Mouse (Mus musculus): ENCODE data around the gene Ube2q2. TPM values are rescaled to one million over a fixed set of nuclear protein-coding genes. Genes with fewer than 3 reads are reported as not detected.

Ube2q2 gene
- polyA plus RNA-seq, 1 experiment: 4.0 TPM

DNA sequence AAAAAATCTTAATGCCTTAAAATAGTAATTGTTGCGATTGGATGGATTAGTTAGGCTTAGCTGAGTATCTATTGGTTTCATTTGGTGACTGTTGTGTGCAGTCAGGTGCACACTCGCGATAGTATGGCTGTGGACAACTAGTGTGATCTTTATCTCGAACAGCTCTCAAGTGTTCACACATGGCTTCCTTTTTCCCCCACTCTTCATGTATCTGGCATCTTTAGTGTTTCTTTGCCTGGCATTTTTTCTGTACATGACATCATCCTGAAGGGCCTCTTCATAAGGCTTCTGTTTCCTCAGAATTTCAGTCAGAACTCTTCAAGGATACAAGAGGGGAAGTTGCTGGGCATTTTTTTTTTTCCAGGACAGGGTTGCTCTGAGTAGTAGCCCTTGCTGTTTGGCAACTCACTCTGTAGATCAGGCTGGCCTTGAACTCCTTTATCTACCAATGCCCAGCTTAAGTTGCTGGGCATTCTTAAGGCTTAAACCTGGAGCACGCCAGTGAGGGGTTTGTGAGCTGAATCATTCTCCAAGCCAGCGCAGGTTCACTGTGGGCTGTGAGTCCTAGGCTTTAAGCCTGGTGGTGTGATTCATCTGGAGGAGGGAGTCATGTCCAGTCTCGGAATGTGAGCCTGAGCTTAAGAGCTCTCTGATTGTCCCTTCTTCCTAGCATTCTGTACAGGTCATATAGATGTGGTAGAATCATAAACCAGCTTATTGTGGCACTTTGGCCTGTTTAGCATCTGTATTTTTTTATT, 22.2 kb downstream of the Ube2q2 start:
- DNase-seq (ENCODE audit: low read depth, low spot score): no peak
- 85% methylated on average over 7 of the region's 7 CpGs for WGBS

DNA sequence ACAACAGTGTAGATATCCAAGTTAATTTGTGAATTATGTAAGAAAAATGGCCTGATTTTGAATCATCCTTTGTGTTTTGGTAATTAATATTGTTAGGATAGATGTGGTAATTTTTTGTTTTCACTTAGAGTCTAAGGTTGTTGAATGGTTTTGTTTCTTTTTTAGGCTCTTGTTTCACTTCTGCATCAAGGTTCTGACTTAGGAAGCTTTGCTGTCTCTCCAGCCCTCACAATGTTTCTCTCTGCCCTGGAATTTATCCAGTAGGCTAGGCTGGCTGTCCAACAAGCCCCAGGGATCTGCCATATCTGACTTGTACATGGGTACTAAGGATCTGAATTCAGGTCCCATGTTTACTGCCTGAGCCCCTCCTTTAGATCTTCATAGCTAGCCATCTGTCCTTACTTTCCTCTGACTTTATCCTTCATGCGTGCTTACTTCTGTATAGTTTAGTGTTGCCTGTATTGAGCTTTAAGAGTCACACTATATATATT, 23.6 kb downstream of the Ube2q2 start:
- WGBS: 94% methylated on average over 1 of the region's 1 CpGs

DNA sequence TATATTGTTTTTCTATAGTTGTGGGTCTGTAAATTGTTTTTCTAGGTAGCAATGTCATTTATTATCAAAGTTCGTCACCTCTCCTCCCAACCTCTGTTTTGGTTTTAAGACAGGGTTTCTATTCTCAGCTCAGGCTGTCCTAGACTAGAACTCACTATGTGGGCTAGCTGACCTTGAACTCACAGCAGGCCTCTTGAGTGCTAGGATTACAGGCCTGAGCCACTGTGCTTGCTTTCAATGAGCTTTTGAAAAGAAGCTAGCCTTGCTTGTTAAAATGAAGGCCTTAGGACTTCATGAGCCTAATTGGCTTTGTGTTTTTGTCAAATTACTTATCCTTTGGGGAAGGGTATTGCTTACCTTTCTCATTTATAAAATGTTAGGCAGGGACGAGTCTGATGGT, 25.6 kb downstream of the Ube2q2 start:
- 91% methylated on average over 2 of the region's 2 CpGs for WGBS
- DNase-seq (ENCODE audit: low read depth, low spot score): no peak

More for the DNA sequence above, 23.6 kb downstream of the Ube2q2 start:
- no peak for DNase-seq (ENCODE audit: low read depth, low spot score)

DNA sequence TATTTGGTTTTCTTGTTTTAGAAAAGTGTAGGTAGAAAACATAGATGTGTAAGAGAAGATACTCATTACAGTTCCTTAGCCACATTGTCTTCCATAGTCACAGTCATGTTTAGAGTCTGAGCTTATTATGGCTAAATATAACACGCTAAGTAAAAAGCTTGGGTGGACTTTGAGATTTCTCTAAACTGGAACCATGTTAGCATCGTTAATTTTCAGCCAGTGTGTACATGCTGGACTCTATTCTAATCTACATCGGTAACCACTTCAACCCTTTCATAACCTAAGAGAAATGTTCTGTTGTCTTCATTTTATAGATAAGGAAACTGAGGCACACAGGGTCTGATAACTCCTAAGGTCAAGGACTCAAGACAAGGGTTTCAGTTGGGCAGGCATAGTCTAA, 47.2 kb downstream of the Ube2q2 start:
- 86% methylated on average over 3 of the region's 3 CpGs for WGBS
- no peak for DNase-seq (ENCODE audit: low read depth, low spot score)

DNA sequence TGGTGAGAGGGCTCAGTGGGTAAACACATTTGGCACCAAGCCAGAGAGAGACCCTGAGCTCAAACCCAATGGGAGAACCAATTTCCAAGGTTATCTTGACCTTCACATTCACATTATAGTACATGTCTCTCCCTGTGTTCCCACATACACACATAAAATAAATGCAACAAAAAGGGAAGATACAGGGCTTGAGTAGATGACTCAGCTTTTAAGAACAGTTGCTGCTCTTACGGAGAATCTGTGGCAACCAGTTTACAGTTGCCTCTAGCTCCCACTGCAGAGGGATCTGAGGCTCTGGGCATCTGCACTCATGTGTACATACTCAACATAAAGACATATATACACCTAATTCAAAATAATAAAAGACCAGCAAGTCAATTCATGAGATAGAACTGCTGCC, 49.6 kb downstream of the Ube2q2 start:
- no peak for DNase-seq (ENCODE audit: low read depth, low spot score)
- 85% methylated on average over 1 of the region's 1 CpGs for WGBS

DNA sequence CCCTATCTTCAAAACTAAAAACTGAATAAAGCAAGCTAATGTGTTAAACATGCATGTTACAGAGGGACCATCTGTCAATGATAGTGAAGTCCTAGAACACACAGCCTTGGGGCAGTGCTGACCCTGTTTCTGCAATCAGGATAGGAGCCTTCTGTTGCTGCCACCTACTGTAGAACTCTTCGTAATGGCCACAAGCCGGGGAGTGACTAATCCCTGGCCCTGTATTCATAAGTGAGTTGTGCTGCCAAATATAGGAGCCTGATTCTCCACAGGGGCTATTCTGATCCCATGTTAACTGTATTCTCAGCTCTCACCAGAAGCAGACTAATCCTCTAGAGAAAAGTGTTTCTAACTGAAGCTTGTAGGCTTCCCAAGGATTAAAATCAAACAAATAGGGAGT, 50.7 kb downstream of the Ube2q2 start:
- no peak for DNase-seq (ENCODE audit: low read depth, low spot score)
- 65% methylated on average over 2 of the region's 2 CpGs for WGBS

DNA sequence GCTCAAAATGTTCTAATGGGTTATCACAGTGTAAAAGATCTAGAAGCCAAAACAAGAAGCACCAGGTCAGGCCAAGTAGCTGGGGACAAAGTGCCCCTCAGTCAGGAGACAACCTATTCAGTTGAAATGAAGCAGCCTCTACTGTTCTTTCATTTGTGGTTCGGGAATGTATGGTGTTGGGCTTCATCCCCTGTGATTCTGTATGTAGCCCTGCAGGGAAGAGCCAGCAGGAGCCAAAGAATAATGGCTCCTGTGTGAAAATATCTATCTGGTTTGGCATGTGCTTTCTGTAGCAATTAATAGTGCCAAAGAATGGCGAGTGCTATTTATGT, 59.8 kb downstream of the Ube2q2 start:
- DNase-seq (ENCODE audit: low read depth, low spot score): no peak
- WGBS: 1% methylated on average over 2 of the region's 2 CpGs

DNA sequence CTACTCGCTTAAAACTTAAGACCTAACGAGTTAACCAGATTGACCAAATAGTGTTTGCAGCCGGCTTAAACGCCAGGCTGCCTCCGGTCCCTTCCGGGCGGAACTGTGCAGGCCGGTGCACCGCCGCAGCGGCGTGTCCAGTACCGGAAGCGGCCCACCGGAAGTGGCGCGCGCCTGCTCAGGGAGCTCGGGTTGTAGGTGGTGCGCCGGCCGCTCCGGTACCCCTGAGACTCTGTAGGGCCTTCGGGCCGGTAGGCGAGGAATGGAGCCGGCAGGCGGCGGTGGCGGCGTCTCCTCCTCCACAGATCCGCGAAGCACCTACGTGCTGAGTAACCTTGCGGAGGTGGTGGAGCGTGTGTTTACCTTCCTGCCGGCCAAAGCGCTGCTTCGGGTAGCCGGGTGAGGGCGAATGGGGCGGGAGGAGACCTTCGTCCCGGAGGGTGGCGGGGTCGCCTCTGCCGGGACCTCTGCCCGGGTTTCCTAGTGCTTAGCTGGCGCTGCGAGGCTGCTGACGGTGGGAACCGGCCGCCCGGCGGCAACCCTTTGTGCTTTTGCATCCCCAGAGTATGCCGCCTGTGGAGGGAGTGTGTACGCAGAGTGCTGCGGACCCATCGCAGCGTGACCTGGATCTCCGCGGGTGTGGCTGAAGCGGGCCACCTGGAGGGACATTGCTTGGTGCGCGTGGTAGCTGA, 60.3 kb downstream of the Ube2q2 start, which contains the start of gene Fbxo22:
Gene Fbxo22 (plus strand): TSS at position 136 of the 692 bp plus-strand sequence.
- peak; percentile 42 for DNase-seq (ENCODE audit: low read depth, low spot score)
- under 1% methylated on average over 65 of the region's 65 CpGs for WGBS

DNA sequence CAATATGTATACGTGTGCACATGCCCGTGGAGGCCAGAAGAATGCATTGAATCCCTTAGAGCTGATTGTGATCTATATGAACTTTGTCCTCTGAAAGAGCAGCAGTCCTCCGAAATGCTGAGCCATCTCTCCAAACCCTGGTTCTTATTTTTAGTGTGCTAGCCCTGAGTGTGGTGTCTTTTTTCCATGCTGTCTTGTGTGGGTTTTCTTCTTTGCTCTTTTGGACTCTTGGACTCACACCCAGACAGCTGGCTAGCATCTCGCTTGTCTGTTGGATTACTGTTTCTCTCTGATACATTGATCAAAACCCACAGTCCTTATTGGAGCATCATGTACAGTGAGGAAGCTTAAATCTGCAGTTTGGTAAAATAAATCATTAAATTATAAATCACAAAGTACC, 63.0 kb downstream of the Ube2q2 start:
- no peak for DNase-seq (ENCODE audit: low read depth, low spot score)
- WGBS: 74% methylated on average over 4 of the region's 4 CpGs

DNA sequence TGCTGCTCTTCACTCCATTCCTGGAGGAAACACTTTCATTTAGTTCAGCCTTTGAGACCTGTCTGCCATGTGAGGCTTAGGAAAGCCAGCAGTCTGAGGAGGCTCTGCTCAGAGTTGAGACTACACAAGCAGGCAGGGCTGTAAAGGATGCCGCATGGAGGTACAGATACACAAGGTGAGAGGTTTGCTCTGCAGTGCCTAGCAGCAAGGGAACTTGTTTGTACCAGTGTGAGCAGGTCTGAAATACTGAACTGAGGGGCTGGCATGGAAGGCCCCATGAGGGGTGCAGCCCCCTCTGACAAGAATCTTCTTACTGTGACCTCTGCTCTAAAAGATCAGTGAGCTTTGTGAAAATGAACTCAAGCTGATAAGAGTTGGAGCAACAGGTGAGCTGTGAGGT, 64.7 kb downstream of the Ube2q2 start:
- 81% methylated on average over 1 of the region's 1 CpGs for WGBS
- DNase-seq (ENCODE audit: low read depth, low spot score): no peak

DNA sequence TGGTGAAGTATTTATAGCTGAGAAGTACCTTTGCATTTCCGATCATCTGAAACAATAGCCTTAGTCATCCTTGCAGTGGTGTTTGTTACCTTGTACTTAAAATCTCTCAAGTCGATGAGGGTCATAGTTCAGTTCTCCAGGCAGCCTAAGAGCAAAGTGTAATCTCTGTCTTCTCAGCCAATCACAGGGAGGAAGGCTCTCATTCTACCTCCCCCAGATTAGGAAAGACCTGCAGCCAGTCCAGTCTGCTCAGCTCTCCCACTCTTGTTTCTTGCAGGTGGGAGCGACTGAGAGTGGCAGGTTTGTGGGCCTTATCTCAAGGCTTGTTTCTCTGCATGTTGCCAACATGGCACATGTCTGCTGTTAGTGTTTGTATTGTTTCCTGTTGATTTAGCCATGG, 66.4 kb downstream of the Ube2q2 start:
- 69% methylated on average over 3 of the region's 3 CpGs for WGBS
- DNase-seq (ENCODE audit: low read depth, low spot score): no peak

DNA sequence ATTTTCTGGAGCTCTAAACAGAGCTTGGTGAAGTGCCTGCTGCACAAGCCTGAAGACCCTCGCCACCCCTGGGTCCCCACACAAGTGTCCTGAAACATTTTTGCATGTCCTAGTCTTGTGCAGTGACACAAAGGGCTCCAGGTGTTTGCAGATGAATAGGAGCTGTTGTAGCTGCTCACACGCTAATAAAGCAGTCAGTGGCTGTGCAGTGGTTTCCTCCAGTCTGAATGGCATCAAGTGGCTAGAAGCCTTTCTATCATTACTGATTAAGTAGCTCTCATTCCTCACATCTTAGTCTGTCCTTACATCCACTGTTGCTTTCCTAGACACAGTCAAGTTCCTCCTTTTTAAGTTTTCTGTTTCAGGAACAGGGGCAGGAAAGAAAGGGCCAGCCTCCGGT, 67.0 kb downstream of the Ube2q2 start:
- WGBS: 92% methylated on average over 3 of the region's 3 CpGs
- no peak for DNase-seq (ENCODE audit: low read depth, low spot score)

DNA sequence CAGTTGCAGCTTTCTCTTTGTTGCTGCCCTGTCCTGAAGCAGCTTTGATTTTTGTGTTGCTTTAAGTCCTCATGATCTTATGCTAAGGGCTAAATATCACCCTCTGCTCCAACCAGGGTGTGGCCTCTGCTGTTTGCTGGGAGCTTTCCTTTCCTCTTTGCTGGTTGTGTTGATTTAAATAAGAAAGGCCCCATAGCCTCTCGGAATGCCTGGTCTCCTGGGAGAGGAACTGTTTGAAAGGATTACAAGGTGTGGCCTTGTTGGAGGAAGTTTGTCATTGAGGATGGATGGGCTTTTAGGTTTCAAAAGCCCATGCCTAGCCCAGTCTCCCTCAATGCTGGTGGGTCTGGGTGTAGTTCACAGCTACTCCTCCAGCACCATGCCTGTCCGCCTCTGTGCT, 67.4 kb downstream of the Ube2q2 start:
- DNase-seq (ENCODE audit: low read depth, low spot score): no peak
- WGBS: 75% methylated on average over 2 of the region's 2 CpGs

DNA sequence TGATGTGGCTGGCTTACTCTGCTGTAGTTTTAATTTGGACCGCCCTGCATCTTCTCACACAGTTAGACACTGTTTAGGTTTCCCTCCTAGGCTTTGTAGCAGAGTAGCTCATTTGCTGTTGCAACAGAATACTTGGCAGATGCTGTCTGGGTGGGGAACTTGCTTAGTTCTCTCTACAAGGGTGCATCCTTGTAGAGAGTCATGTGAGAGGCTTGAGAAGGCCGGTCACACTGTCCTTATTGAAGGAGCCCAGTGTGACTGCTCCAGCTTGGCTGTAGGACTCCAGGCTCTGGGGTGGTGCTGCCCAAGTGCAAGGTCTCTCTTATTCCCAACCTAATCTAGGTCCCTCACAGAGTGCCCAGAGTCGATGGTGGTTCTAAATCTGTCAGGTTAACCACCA, 68.7 kb downstream of the Ube2q2 start:
- WGBS: 91% methylated on average over 3 of the region's 3 CpGs
- DNase-seq (ENCODE audit: low read depth, low spot score): no peak

DNA sequence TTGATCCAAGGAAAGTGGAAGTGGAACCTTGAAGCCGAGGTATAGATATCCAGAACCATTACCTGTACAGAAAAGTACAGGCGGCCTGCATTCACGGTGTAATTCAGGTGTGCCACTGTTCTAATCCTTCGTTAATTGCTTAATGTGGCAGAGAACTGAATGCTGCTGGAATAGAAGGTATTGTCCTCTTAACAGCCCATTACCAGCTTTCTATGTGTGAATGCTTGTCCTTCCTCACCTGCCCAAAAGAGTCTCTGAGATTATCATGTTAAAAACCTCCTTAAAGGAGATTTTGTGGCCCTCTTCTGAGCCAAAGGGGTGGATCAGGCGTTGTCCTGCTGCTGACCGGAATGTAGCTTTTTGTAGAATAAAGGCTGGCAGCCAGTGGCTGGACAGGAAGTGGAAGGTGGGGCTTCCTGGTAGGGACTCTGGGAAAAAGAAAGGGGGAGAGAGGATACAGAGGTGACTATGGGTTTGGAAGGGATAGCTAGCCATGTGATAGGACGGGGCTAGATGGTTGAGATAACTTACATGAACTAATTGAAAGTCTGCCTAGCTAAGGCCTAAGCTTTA, 76.6 kb downstream of the Ube2q2 start:
- no peak for DNase-seq (ENCODE audit: low read depth, low spot score)
- WGBS: 86% methylated on average over 7 of the region's 7 CpGs

DNA sequence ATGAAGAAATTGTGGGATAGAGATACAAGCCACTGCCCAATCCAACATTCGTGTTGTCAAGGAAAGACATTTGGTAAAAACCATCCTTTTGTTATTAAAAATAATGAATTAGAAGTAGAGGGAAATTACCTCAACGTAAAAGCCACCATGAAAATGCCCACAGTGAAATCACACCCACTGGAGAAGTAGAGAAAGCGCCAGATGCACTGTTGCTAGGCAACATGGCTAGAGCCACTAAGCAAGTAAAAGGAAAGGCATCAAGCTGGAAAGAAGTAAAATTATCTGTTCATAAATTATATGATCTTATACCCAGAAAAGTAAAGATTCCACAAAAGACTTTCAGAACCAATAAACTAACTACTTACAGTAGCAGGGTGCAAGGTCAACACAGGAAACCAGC, 77.6 kb downstream of the Ube2q2 start:
- no peak for DNase-seq (ENCODE audit: low read depth, low spot score)
- whole genome bisulfite sequencing: 89% methylated on average over 3 of the region's 3 CpGs

DNA sequence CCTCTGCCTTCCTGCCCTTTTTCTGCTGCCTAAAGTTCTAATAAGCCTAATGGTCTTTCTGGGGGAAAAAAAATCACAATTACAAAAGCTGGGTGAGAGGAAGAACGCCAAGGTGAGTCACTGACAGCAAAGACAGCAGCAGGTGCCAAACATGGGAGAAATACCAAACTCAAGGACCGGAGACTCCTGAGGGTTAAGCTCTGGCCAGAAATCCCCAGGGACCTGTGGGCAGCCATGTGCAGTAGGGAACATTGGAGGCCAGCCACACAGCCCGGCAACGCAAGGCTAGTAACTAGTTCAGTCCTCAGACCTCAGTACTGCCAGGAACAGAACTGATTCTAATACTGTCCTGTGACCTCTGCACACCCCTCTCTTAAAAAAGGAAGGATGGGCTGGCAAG, 79.5 kb downstream of the Ube2q2 start:
- DNase-seq (ENCODE audit: low read depth, low spot score): no peak
- 78% methylated on average over 4 of the region's 4 CpGs for WGBS

DNA sequence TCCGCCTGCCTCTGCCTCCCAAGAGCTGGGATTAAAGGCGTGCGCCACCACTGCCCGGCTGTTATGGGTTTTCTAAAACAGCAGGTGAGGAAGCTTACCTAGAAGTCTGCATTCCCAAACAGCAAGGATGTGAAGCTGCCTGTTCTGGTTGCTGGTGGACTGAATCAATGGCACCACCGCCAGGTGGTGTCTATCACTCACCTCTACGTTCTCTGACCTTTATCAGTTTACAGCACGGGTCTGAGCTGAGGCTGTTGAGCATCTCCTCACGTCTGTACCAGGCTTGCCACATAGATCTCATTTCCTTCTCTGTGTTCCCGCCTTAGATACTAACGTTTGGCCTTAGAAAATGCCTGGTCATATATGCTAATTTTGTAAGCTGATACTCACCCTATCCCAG, 80.4 kb downstream of the Ube2q2 start:
- WGBS: 60% methylated on average over 10 of the region's 10 CpGs
- no peak for DNase-seq (ENCODE audit: low read depth, low spot score)

DNA sequence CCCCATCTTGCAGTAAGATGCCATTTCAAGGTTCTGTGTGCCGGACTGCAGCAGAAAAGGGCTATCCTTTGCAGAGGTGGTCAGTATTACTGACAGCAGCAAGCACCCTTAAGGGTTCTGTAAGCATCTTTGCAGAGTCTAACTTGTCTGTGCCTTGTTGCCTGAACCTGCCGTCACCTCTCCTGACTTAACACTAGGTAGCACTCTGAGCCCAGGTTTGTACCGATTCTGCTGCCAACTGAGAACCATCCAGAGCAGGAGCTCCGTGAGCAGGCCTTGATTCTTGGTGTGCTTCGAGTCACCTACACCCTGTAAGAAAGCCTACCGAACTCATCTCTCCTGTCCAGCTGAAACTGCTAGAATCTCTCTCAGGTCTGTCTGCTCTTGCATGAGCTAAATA, 82.9 kb downstream of the Ube2q2 start:
- DNase-seq (ENCODE audit: low read depth, low spot score): no peak
- 55% methylated on average over 6 of the region's 6 CpGs for WGBS

DNA sequence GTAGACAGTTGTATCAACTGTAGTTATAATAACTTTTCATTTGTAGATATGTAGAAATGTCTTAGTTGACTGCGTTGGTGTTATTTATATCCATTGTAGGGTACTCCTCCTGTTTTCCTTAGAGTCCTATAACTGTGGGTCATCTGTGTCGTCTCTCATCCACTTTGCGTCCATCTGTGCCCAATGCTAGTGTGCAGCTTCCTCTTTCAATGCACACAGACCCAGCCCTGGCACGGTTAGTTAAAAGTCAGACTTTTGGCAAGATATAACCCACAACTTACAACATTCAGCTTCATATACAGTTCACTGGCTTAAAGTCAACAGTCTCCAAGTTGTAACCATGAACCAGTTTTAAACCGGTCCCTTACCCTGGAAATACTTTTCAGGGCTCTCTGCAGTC, 83.5 kb downstream of the Ube2q2 start:
- WGBS: 84% methylated on average over 5 of the region's 5 CpGs
- DNase-seq (ENCODE audit: low read depth, low spot score): no peak

DNA sequence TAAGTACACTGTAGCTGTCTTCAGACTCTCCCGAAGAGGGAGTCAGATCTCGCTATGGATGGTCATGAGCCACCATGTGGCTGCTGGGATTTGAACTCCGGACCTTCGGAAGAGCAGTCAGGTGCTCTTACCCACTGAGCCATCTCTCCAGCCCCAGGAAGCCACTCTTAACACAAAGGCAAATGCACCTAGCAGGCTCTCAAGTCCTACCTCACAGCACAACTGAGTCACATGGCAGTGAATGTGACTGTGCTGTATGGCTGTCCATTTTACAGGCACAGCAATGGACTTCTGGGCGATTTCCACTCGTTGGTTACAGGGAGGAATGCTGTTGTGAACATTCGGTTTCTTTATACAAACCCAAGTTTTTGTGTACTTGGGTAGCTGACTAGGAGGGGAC, 83.9 kb downstream of the Ube2q2 start:
- DNase-seq (ENCODE audit: low read depth, low spot score): no peak
- WGBS: 69% methylated on average over 7 of the region's 7 CpGs
